Mouse (Mus musculus) midbrain, embryonic 13.5 days (tissue): ENCODE data around the gene Bri3bp. TPM values are rescaled to one million over a fixed set of nuclear protein-coding genes. Genes with fewer than 3 reads are reported as not detected.
"Not testable (repeated sequence)": the region's sequence is repeated elsewhere in the genome, so short reads cannot be mapped to it uniquely, and the experiment has no call there.

Source experiments
- ATAC-seq: fragments of 200-750 bp; cut with Nextera tagmentation; 2 replicates; pipeline ENCODE4 v1.8.0; 2017; ENCODE audit warnings: mild to moderate bottlenecking, moderate TSS enrichment, moderate library complexity
- H3K27ac ChIP-seq: fragments of 300-500 bp; sonication (generic); 2 replicates; pipeline ENCODE4 v1.5.1; 2015; ENCODE audit warnings: inconsistent platforms, mild to moderate bottlenecking, moderate library complexity
- H3K27me3 ChIP-seq: fragments of 300-500 bp; sonication (generic); 2 replicates; pipeline ENCODE4 v1.6.1; 2015; ENCODE audit warnings: mild to moderate bottlenecking, inconsistent platforms
- H3K36me3 ChIP-seq: fragments of 300-500 bp; sonication (generic); 2 replicates; pipeline ENCODE4 v1.6.1; 2015; ENCODE audit warnings: mild to moderate bottlenecking, inconsistent platforms
- H3K4me1 ChIP-seq: fragments of 300-500 bp; sonication (generic); replicated peaks from 2 replicates; pipeline ENCODE4 v1.6.1; 2015; ENCODE audit warnings: inconsistent platforms
- H3K4me2 ChIP-seq: fragments of 300-500 bp; sonication (generic); replicated peaks from 2 replicates; pipeline ENCODE4 v1.6.1; 2015; ENCODE audit warnings: moderate library complexity, mild to moderate bottlenecking, inconsistent platforms
- H3K4me3 ChIP-seq: fragments of 300-500 bp; sonication (generic); replicated peaks from 2 replicates; pipeline ENCODE4 v1.5.1; 2015; ENCODE audit warnings: mild to moderate bottlenecking, inconsistent platforms
- H3K9ac ChIP-seq: fragments of 300-500 bp; sonication (generic); replicated peaks from 2 replicates; pipeline ENCODE4 v1.6.1; 2015; ENCODE audit warnings: mild to moderate bottlenecking, inconsistent platforms
- H3K9me3 ChIP-seq: fragments of 300-500 bp; sonication (generic); 2 replicates; pipeline ENCODE4 v1.6.1; 2016; ENCODE audit warnings: mild to moderate bottlenecking, inconsistent platforms
- WGBS: fragments of 180-500 bp; shearing (Covaris S2); methylation state at CpG from one replicate; pipeline ENCODE4 v1.1.7; 2015; 5-methylcytosine and 5-hydroxymethylcytosine counted together
- polyA plus RNA-seq: library from polyadenylated mRNA; unstranded; fragments of >200 nt; fragmentation: Nextera tagmentation; extraction: Ambion mirVana; gene quantifications from 2 replicates; pipeline ENCODE4 v1.2.1, GENCODE M21; 2015

The Bri3bp gene
- polyA plus RNA-seq, 1 experiment from 2014 or later = 29.6 TPM

DNA sequence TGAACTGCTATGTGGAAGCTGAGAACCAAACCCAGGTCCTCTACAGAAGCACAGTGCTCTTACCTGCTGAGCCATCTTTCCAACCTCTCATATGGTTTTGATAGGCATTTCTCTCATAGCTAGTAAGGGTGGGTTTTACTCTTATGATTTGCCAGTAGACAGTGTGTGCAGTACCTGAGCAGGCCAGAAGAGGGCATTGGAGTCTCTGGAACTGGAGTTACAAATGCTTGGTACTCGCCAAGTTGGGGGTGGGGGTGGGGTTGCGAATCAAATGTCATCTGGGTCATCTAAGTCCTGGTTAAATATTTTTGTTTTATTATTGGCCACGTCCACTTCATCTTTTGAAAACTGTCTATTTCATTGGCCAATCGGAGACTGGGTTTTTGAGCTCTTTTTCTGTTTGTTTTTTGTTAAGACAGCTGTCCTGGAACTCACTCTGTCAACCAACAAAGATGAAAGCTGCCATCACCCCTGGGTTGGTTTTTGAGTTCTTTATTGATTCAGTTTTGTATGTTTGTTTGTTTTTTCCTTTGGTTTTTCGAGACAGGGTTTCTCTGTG lies 29.3 kb upstream of the Bri3bp start:
- H3K27me3 ChIP-seq = no peaks in the 10 kb centered on the region
- H3K4me2 ChIP-seq = no peak overlapping the region
- WGBS = 64% methylated on average over 5 of the region's 5 CpGs
- no peak overlapping the region for H3K27ac ChIP-seq
- no peak overlapping the region for H3K9ac ChIP-seq
- peaks cover 41% of the 10 kb centered on the region for H3K36me3 ChIP-seq
- peaks cover 5% of the 10 kb centered on the region for H3K4me1 ChIP-seq
- H3K9me3 ChIP-seq = no peaks in the 10 kb centered on the region
- ATAC-seq = no peak
- H3K4me3 ChIP-seq = no peak overlapping the region

DNA sequence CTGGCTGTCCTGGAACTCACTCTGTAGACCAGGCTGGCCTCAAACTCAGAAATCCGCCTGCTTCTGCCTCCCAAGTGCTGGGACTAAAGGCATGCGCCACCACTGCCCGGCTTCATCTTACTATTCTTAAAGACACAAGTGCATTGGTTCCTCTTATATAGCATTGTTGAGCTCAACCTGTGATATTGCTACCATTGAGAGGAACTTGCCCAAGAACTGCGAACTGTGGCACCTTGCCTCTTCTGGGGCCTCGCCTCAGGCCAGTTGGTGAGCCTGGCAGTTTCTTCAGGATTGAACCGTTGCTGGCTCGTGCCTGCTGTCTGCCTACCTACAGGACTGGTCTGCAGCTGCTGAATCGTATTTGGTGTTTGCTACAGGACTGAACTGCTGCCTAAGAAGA lies 28.8 kb upstream of the Bri3bp start:
- H3K27me3 ChIP-seq, ATAC-seq, H3K4me2 ChIP-seq, H3K4me1 ChIP-seq, H3K27ac ChIP-seq, H3K9ac ChIP-seq, H3K9me3 ChIP-seq, H3K4me3 ChIP-seq: not testable (repeated sequence)
- H3K36me3 ChIP-seq = peaks cover 46% of the 10 kb centered on the region
- WGBS = 91% methylated on average over 8 of the region's 8 CpGs

- H3K9ac ChIP-seq = no peak overlapping the region
- no peak for ATAC-seq
- H3K4me2 ChIP-seq = no peak overlapping the region
- peaks cover 58% of the 10 kb centered on the region for H3K36me3 ChIP-seq
- H3K9me3 ChIP-seq = no peaks in the 10 kb centered on the region
- H3K4me1 ChIP-seq = no peaks in the 10 kb centered on the region
- H3K27me3 ChIP-seq = no peaks in the 10 kb centered on the region
- H3K4me3 ChIP-seq = no peak overlapping the region
- H3K27ac ChIP-seq = no peak overlapping the region
- WGBS = 78% methylated on average over 4 of the region's 4 CpGs
Observed at GRCm38 (mm10) chr5:125413763-125414162, 27.6 kb upstream of the Bri3bp start.

- Histone ChIP-seq H3K27ac (no peak overlapping the region), H3K4me2 (no peak overlapping the region), H3K27me3 (no peaks in the 10 kb centered on the region), H3K9ac (no peak overlapping the region), H3K4me1 (no peaks in the 10 kb centered on the region), H3K36me3 (peaks cover 81% of the 10 kb centered on the region), H3K4me3 (no peak overlapping the region), H3K9me3 (no peaks in the 10 kb centered on the region)
- no peak for ATAC-seq
- WGBS = 95% methylated on average over 8 of the region's 8 CpGs
Observed at GRCm38 (mm10) chr5:125416183-125416582, 25.2 kb upstream of the Bri3bp start.

DNA sequence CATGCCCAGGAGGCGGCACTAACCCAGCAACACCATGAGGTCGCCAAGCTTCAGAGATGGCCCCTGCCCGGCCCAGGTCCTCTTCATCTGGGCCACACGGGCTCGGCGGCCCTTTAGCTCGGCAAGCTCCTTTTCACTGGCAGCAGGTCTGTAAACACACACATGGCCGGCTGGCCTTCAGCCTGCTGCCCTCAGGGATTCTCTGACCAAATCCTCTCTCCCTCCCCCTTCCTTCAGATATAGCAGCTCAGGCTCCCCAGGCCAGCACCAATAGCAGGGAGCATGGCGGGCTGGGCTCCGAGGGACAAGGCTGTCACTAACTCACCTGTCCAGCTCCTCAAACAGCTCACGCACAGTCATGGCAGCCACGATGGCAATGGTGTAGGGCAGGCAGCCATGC lies 22.7 kb upstream of the Bri3bp start:
- Histone ChIP-seq H3K4me2 (no peak overlapping the region), H3K27me3 (no peaks in the 10 kb centered on the region), H3K4me3 (no peak overlapping the region), H3K36me3 (peaks cover 98% of the 10 kb centered on the region), H3K4me1 (no peaks in the 10 kb centered on the region), H3K9ac (no peak overlapping the region), H3K27ac (no peak overlapping the region), H3K9me3 (no peaks in the 10 kb centered on the region)
- whole genome bisulfite sequencing = 90% methylated on average over 12 of the region's 12 CpGs
- no peak for ATAC-seq

- Histone ChIP-seq H3K4me2 (no peak overlapping the region), H3K4me1 (no peaks in the 10 kb centered on the region), H3K9me3 (no peaks in the 10 kb centered on the region), H3K9ac (no peak overlapping the region; the same call in 1 of the 2 replicates), H3K36me3 (peaks cover 97% of the 10 kb centered on the region), H3K4me3 (no peak overlapping the region), H3K27me3 (no peaks in the 10 kb centered on the region), H3K27ac (no peak overlapping the region)
- 84% methylated on average over 11 of the region's 11 CpGs for WGBS
- no peak for ATAC-seq
Observed at GRCm38 (mm10) chr5:125419124-125419523, 22.2 kb upstream of the Bri3bp start.

- ATAC-seq = no peak
- no peaks in the 10 kb centered on the region for H3K4me1 ChIP-seq
- 91% methylated on average over 10 of the region's 10 CpGs for WGBS
- H3K36me3 ChIP-seq = peaks cover 99% of the 10 kb centered on the region
- no peak overlapping the region for H3K27ac ChIP-seq
- no peak overlapping the region for H3K9ac ChIP-seq
- no peak overlapping the region for H3K4me2 ChIP-seq
- H3K9me3 ChIP-seq = no peaks in the 10 kb centered on the region
- H3K4me3 ChIP-seq = no peak overlapping the region
- no peaks in the 10 kb centered on the region for H3K27me3 ChIP-seq
Observed at GRCm38 (mm10) chr5:125425698-125426276, 15.6 kb upstream of the Bri3bp start.

GRCm38 (mm10) chr5:125426343-125426742 lies 15.0 kb upstream of the Bri3bp start:
- H3K4me2 ChIP-seq = no peak overlapping the region
- peaks cover 99% of the 10 kb centered on the region for H3K36me3 ChIP-seq
- H3K4me3 ChIP-seq = no peak overlapping the region
- no peak for ATAC-seq
- H3K9me3 ChIP-seq = no peaks in the 10 kb centered on the region
- no peaks in the 10 kb centered on the region for H3K4me1 ChIP-seq
- H3K27ac ChIP-seq = no peak overlapping the region
- no peaks in the 10 kb centered on the region for H3K27me3 ChIP-seq
- H3K9ac ChIP-seq = no peak overlapping the region
- 96% methylated on average over 10 of the region's 10 CpGs for WGBS

GRCm38 (mm10) chr5:125432324-125432723 lies 9.0 kb upstream of the Bri3bp start:
- H3K27ac ChIP-seq, H3K27me3 ChIP-seq, H3K9ac ChIP-seq, H3K9me3 ChIP-seq, H3K4me3 ChIP-seq, ATAC-seq: not testable (repeated sequence)
- Histone ChIP-seq H3K4me1 (peaks cover 13% of the 10 kb centered on the region), H3K4me2 (peak overlapping the region; percentile 95; the same call in 1 of the 2 replicates), H3K36me3 (peaks cover 46% of the 10 kb centered on the region)
- 98% methylated on average over 2 of the region's 2 CpGs for WGBS

DNA sequence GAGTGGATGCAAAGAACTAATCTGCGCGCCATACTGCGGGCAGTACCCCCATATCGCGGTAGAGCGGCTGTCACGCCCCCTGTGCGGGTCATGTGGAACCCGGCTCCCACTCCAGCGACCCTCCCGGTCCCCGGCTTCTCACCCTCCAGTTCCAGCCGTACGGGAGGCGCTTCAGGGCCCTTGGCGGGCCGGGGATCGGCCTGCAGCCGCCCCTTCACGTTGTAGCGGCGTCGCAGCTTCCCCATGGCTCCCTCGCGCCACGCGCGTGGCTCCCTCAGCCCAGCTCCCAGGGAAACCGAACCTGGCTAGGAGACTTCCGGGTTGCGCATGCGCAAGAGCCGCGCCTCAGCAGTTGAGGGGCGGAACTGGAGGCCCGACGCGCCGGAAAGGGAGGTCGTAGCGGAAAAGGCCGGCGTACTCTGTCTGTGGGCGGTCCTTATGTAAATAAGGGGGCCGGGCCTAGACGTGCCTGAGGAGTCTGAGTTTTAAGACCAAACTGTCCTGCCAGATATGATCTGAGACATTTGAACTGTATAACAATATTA lies 7.5 kb upstream of the Bri3bp start, which contains the start of gene Dhx37:
TSS of gene Dhx37 (minus strand) at position 329 of the 545 bp plus-strand sequence.
- peak within 1 kb of the TSS; percentile 94 for H3K9ac ChIP-seq
- H3K4me3 ChIP-seq = peak within 1 kb of the TSS; percentile 91
- H3K27ac ChIP-seq = peak within 1 kb of the TSS; percentile 60; the same call in 1 of the 2 replicates
- H3K36me3 ChIP-seq = peaks cover 30% of the 10 kb centered on the region
- no peaks in the 10 kb centered on the region for H3K9me3 ChIP-seq
- WGBS = under 1% methylated on average over 46 of the region's 46 CpGs
- peak within 1 kb of the TSS; percentile 95 for H3K4me2 ChIP-seq
- peaks cover 13% of the 10 kb centered on the region for H3K4me1 ChIP-seq
- peak; percentile 97 for ATAC-seq
- no peaks in the 10 kb centered on the region for H3K27me3 ChIP-seq

- H3K4me1 ChIP-seq = peaks cover 13% of the 10 kb centered on the region
- H3K27me3 ChIP-seq, H3K27ac ChIP-seq, H3K9me3 ChIP-seq, H3K9ac ChIP-seq, ATAC-seq: not testable (repeated sequence)
- H3K4me3 ChIP-seq = peak overlapping the region; percentile 91
- peak overlapping the region; percentile 95 for H3K4me2 ChIP-seq
- 60% methylated on average over 15 of the region's 15 CpGs for WGBS
- peaks cover 26% of the 10 kb centered on the region for H3K36me3 ChIP-seq
Observed at GRCm38 (mm10) chr5:125434347-125434746, 7.0 kb upstream of the Bri3bp start.

- H3K4me1 ChIP-seq = peaks cover 17% of the 10 kb centered on the region
- 2% methylated on average over 7 of the region's 7 CpGs for WGBS
- no peaks in the 10 kb centered on the region for H3K36me3 ChIP-seq
- H3K9me3 ChIP-seq = no peaks in the 10 kb centered on the region
- H3K9ac ChIP-seq = peak overlapping the region; percentile 87
- H3K27me3 ChIP-seq = no peaks in the 10 kb centered on the region
- H3K27ac ChIP-seq = no peak overlapping the region
- peak overlapping the region; percentile 81 for H3K4me2 ChIP-seq
- peak overlapping the region; percentile 88 for H3K4me3 ChIP-seq
- peak; percentile 35 for ATAC-seq
Observed at GRCm38 (mm10) chr5:125440583-125441233, 660 bp upstream of the Bri3bp start.
